12 mouse cellular contexts compared by ENCODE assay signal in the genomic region with DNA sequence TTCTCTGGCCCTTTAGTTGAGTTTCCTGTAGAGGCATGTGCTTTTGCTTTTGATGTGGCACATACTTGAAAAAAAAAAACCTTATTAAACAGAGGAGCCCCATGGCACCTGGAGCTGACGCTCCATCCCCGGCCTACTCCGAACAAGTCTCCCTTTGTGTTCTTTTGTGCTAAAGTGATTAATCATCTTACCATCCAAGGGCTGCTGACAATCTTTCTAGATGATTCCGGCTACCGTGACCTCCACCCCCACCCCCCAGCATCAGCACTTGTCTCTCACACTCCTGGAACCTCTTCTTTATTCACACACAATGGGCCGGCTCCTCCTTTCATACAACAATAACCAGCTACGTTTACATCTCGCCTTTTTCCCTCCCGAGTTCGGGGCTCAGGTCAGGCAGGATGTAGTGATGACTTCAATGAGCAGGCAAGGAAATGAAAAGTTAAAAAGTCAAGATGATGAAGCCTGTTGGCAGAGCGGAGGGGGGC.
DNase-seq lines count a peak whose midpoint lies in the region; ATAC-seq lines count a peak whose summit lies in the region.
"Had no signal": no experiment of that assay in that cellular context is flagged by ENCODE, and none has a peak within 500 bp of the region (broad histone marks: within the 10 kb centered on the region; RNA-seq: fewer than 3 reads in every experiment).

No protein-coding gene starts in this region.

- no peak overlapping the region for H3K4me3 ChIP-seq in hindbrain, embryonic 11.5 days (ENCODE audit: low read depth, low read length)
- H3K4me3 ChIP-seq in hindbrain, embryonic 16.5 days (ENCODE audit: low read length): no peak overlapping the region
- H3K4me3 ChIP-seq in embryonic facial prominence, embryonic 12.5 days: no peak overlapping the region

- no peak for ATAC-seq in hindbrain, embryonic 11.5 days (ENCODE audit: low FRiP score)
- no peak for ATAC-seq in hindbrain, embryonic 16.5 days
- ATAC-seq in embryonic facial prominence, embryonic 12.5 days (ENCODE audit: insufficient number of reproducible peaks, insufficient read depth, low FRiP score, low TSS enrichment): no peak

- H3K27me3 ChIP-seq in hindbrain, embryonic 11.5 days (ENCODE audit: control insufficient read depth, insufficient read depth, low read length): no peaks in the 10 kb centered on the region
- no peaks in the 10 kb centered on the region for H3K27me3 ChIP-seq in hindbrain, embryonic 16.5 days (replicated peaks; ENCODE audit: control insufficient read depth, insufficient read depth, low read length)
- H3K27me3 ChIP-seq in embryonic facial prominence, embryonic 12.5 days: no peaks in the 10 kb centered on the region

- DNase-seq in hindbrain, embryonic 11.5 days (ENCODE audit: low spot score): peak; percentile 57
- DNase-seq in Muller cell, postnatal 12 days (ENCODE audit: inconsistent ontology term): peak; percentile 82
- peak; percentile 46 for DNase-seq in naive thymus-derived CD4-positive, alpha-beta T cell, adult 2 months (ENCODE audit: low read depth)
- no peak for DNase-seq in left cerebral cortex, adult 9 months (ENCODE audit: low spot score in 2 of 2)
- DNase-seq in adrenal gland, postnatal 36 days: no peak
- no peak for DNase-seq in spleen, postnatal 10 days (ENCODE audit: low spot score in 2 of 2)
- DNase-seq: adrenal gland, postnatal 10 days; B cell, adult 2 months; cerebellum, adult 2 months; kidney, adult 2 months had no signal

- peaks cover 11% of the 10 kb centered on the region for H3K4me1 ChIP-seq in hindbrain, embryonic 11.5 days (replicated peaks; ENCODE audit: control insufficient read depth, insufficient read depth, low read length)
- peaks cover 16% of the 10 kb centered on the region for H3K4me1 ChIP-seq in hindbrain, embryonic 16.5 days (ENCODE audit: control insufficient read depth, insufficient read depth, low read depth, low read length)
- peaks cover 40% of the 10 kb centered on the region for H3K4me1 ChIP-seq in embryonic facial prominence, embryonic 12.5 days

- 15% methylated on average over 11 of the region's 11 CpGs for WGBS in hindbrain, embryonic 11.5 days
- WGBS in hindbrain, embryonic 16.5 days: 20% methylated on average over 11 of the region's 11 CpGs
- 33% methylated on average over 11 of the region's 11 CpGs for WGBS in embryonic facial prominence, embryonic 12.5 days

- H3K27ac ChIP-seq in hindbrain, embryonic 11.5 days (ENCODE audit: low read depth, low read length): peak overlapping the region; percentile 66
- H3K27ac ChIP-seq in hindbrain, embryonic 16.5 days (ENCODE audit: low read depth, low read length): no peak overlapping the region
- 0 out of 2 replicates have a peak overlapping the region, but pooled peaks have one; percentile 17 for H3K27ac ChIP-seq in embryonic facial prominence, embryonic 12.5 days

- H3K9ac ChIP-seq in hindbrain, embryonic 11.5 days (ENCODE audit: low read depth, low read length): no peak overlapping the region
- H3K9ac ChIP-seq in hindbrain, embryonic 16.5 days (ENCODE audit: low read depth, low read length): no peak overlapping the region
- no peak overlapping the region for H3K9ac ChIP-seq in embryonic facial prominence, embryonic 12.5 days

- no peak overlapping the region for H3K4me2 ChIP-seq in hindbrain, embryonic 11.5 days (replicated peaks; ENCODE audit: low read depth, low read length)
- no peak overlapping the region for H3K4me2 ChIP-seq in hindbrain, embryonic 16.5 days (ENCODE audit: low read length)
- no peak overlapping the region for H3K4me2 ChIP-seq in embryonic facial prominence, embryonic 12.5 days (replicated peaks)

- H3K9me3 ChIP-seq in hindbrain, embryonic 11.5 days (ENCODE audit: control insufficient read depth, low read length): no peaks in the 10 kb centered on the region
- H3K9me3 ChIP-seq in hindbrain, embryonic 16.5 days (ENCODE audit: control insufficient read depth, low read length): no peaks in the 10 kb centered on the region
- no peaks in the 10 kb centered on the region for H3K9me3 ChIP-seq in embryonic facial prominence, embryonic 12.5 days

- no peaks in the 10 kb centered on the region for H3K36me3 ChIP-seq in hindbrain, embryonic 11.5 days (ENCODE audit: control insufficient read depth, insufficient read depth, low read length)
- no peaks in the 10 kb centered on the region for H3K36me3 ChIP-seq in hindbrain, embryonic 16.5 days (ENCODE audit: control insufficient read depth, insufficient read depth, low read length)
- 0 out of 2 replicates have a peak, but pooled peaks cover 3% of the 10 kb centered on the region for H3K36me3 ChIP-seq in embryonic facial prominence, embryonic 12.5 days

Comparison
In these comparisons a context has a peak if more than half of its experiments do, and no peak if none do; other contexts are left out.
1. DNase-seq: peak in hindbrain, embryonic 11.5 days (single experiment), Muller cell, postnatal 12 days (single experiment) and naive thymus-derived CD4-positive, alpha-beta T cell, adult 2 months (single experiment); none in left cerebral cortex, adult 9 months (0 of 2), adrenal gland, postnatal 36 days (0 of 2) and spleen, postnatal 10 days (0 of 2).